Mouse (Mus musculus): ENCODE measurements around the gene Jmjd1c. TPM values are rescaled to one million over a fixed set of nuclear protein-coding genes. Genes with fewer than 3 reads are reported as not detected.

Jmjd1c gene
- polyA plus RNA-seq, 1 experiment from 2014 or later: 42.4 TPM

GRCm38 (mm10) chr10:67053475-67053874 lies 42.5 kb upstream of the Jmjd1c start:
- ATAC-seq (ENCODE audit: insufficient number of reproducible peaks, insufficient read depth, low FRiP score, low read depth): no peak
- WGBS: 29% methylated on average over 9 of the region's 9 CpGs
- no peak overlapping the region for H3K4me2 ChIP-seq (ENCODE audit: low read length)
- H3K4me1 ChIP-seq (ENCODE audit: control insufficient read depth in 2 of 2, insufficient read depth in 2 of 2, low read length in 2 of 2): peaks cover 23 to 57% of the 10 kb centered on the region in 2 experiments
- H3K27ac ChIP-seq (replicated peaks in 1 of 2; ENCODE audit: control insufficient read depth in 1 of 2, insufficient read depth in 1 of 2, low read depth in 2 of 2, low read length in 2 of 2): peak overlapping the region; percentile 34 to 55; a peak in 2 of 4 replicates
- peak overlapping the region; percentile 8; the same call in 1 of the 2 replicates for H3K9ac ChIP-seq (ENCODE audit: low read length)
- H3K27me3 ChIP-seq (ENCODE audit: control insufficient read depth, insufficient read depth, low read length): no peaks in the 10 kb centered on the region
- H3K36me3 ChIP-seq (ENCODE audit: control insufficient read depth, insufficient read depth, low read length): no peaks in the 10 kb centered on the region
- no peaks in the 10 kb centered on the region for H3K9me3 ChIP-seq (ENCODE audit: control insufficient read depth, low read length)
- no peak overlapping the region for H3K4me3 ChIP-seq (ENCODE audit: control insufficient read depth in 1 of 2, insufficient read depth in 1 of 2, low read depth in 1 of 2, low read length in 2 of 2)

DNA sequence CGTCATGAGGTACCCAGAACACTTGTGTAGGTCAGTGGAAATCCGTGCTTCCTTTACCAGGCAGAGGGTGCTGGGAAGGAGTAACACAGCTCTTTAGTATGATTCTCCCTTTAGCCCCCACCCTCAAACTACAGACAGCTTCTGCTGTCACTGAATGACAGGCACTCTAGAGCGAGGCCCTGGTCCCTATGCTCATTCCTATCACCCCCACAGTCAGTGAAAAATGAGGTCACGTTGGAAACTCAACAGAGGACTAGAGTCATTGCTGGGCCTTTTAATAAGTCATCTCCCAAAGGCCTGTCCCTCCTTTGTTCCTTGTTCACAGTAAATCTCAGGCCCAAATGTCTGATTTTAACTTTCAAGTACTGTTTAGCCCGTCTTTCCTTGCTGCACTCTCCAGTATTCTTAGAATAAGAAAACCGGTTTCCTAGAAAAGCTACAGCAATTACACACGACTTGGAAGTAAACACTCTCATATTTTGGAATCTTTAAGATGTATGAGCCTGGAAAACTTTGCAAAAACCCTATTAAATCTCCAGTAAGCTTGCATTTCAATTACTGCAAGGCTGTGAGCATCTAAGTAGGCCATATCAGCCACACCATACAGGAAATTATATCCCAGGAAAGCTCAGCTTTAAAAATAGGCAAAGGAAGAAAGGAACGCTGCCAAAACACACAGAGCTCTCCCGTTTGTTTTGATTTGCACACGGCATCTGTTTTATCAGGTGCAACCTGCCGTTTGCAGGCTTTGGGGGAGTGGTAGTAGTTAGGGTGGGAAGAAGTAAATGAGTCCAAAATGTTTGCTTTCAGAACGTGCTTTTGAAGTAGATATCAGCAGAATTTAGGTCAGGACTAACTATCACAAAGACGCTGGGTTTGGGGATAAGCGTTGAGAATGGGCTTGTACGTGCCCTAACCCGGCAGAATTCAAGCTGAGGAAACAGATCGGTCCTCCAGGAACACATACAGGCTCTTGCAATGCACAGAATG lies 39.8 kb upstream of the Jmjd1c start:
- Histone ChIP-seq H3K4me3 (ENCODE audit: control insufficient read depth in 1 of 2, insufficient read depth in 1 of 2, low read depth in 1 of 2, low read length in 2 of 2) (peak overlapping the region in 1 of 2 experiments; percentile 20; a peak in 1 of 4 replicates), H3K4me1 (ENCODE audit: control insufficient read depth in 2 of 2, insufficient read depth in 2 of 2, low read length in 2 of 2) (peaks cover 27 to 65% of the 10 kb centered on the region in 2 experiments)
- 18% methylated on average over 17 of the region's 17 CpGs for WGBS

GRCm38 (mm10) chr10:67057208-67057607 lies 38.7 kb upstream of the Jmjd1c start:
- ATAC-seq (ENCODE audit: insufficient number of reproducible peaks, insufficient read depth, low FRiP score, low read depth): no peak
- Histone ChIP-seq H3K27ac (replicated peaks in 1 of 2; ENCODE audit: control insufficient read depth in 1 of 2, insufficient read depth in 1 of 2, low read depth in 2 of 2, low read length in 2 of 2) (peak overlapping the region in 1 of 2 experiments; percentile 88; a peak in 3 of 4 replicates), H3K4me3 (ENCODE audit: control insufficient read depth in 1 of 2, insufficient read depth in 1 of 2, low read depth in 1 of 2, low read length in 2 of 2) (no peak overlapping the region), H3K4me1 (ENCODE audit: control insufficient read depth in 2 of 2, insufficient read depth in 2 of 2, low read length in 2 of 2) (peaks cover 30 to 64% of the 10 kb centered on the region in 2 experiments), H3K4me2 (ENCODE audit: low read length) (0 out of 2 replicates have a peak overlapping the region, but pooled peaks have one; percentile 58), H3K36me3 (ENCODE audit: control insufficient read depth, insufficient read depth, low read length) (no peaks in the 10 kb centered on the region), H3K9me3 (ENCODE audit: control insufficient read depth, low read length) (no peaks in the 10 kb centered on the region), H3K27me3 (ENCODE audit: control insufficient read depth, insufficient read depth, low read length) (no peaks in the 10 kb centered on the region), H3K9ac (ENCODE audit: low read length) (no peak overlapping the region)

More for the DNA sequence above, 39.8 kb upstream of the Jmjd1c start:
- H3K27ac ChIP-seq (replicated peaks in 1 of 2; ENCODE audit: control insufficient read depth in 1 of 2, insufficient read depth in 1 of 2, low read depth in 2 of 2, low read length in 2 of 2): peak overlapping the region; percentile 88 to 93
- H3K36me3 ChIP-seq (ENCODE audit: control insufficient read depth, insufficient read depth, low read length): no peaks in the 10 kb centered on the region
- peak overlapping the region; percentile 58 for H3K4me2 ChIP-seq (ENCODE audit: low read length)
- H3K9me3 ChIP-seq (ENCODE audit: control insufficient read depth, low read length): no peaks in the 10 kb centered on the region
- H3K27me3 ChIP-seq (ENCODE audit: control insufficient read depth, insufficient read depth, low read length): no peaks in the 10 kb centered on the region
- peak overlapping the region; percentile 59 for H3K9ac ChIP-seq (ENCODE audit: low read length)
- ATAC-seq (ENCODE audit: insufficient number of reproducible peaks, insufficient read depth, low FRiP score, low read depth): peak; percentile 36

DNA sequence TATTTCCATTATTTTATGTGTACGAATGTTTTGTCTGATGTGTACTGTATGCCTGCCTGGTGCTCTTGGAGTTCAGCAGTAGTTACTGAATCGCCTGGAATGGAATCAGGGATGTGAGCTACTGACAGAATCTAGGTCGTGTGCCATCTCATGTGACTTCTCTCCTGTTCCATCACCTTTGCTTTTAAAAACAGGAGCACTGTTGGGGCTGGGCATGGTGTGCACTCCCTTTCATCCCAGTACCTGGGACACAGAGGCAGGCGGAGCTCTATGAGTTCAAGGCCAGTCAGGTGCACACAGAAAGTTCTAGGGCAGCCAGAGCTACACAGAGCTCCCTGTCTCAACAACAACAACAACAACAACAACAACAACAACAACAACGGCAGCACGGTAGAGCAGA lies 38.2 kb upstream of the Jmjd1c start:
- ATAC-seq (ENCODE audit: insufficient number of reproducible peaks, insufficient read depth, low FRiP score, low read depth): no peak
- 90% methylated on average over 6 of the region's 6 CpGs for WGBS
- Histone ChIP-seq H3K4me1 (ENCODE audit: control insufficient read depth in 2 of 2, insufficient read depth in 2 of 2, low read length in 2 of 2) (peaks cover 27 to 59% of the 10 kb centered on the region in 2 experiments), H3K36me3 (ENCODE audit: control insufficient read depth, insufficient read depth, low read length) (no peaks in the 10 kb centered on the region), H3K9ac (ENCODE audit: low read length) (no peak overlapping the region), H3K9me3 (ENCODE audit: control insufficient read depth, low read length) (no peaks in the 10 kb centered on the region), H3K27ac (replicated peaks in 1 of 2; ENCODE audit: control insufficient read depth in 1 of 2, insufficient read depth in 1 of 2, low read depth in 2 of 2, low read length in 2 of 2) (no peak overlapping the region; a peak in 1 of 4 replicates), H3K4me2 (ENCODE audit: low read length) (no peak overlapping the region), H3K4me3 (ENCODE audit: control insufficient read depth in 1 of 2, insufficient read depth in 1 of 2, low read depth in 1 of 2, low read length in 2 of 2) (no peak overlapping the region), H3K27me3 (ENCODE audit: control insufficient read depth, insufficient read depth, low read length) (no peaks in the 10 kb centered on the region)

GRCm38 (mm10) chr10:67058297-67058696 lies 37.6 kb upstream of the Jmjd1c start:
- Histone ChIP-seq H3K27ac (replicated peaks in 1 of 2; ENCODE audit: control insufficient read depth in 1 of 2, insufficient read depth in 1 of 2, low read depth in 2 of 2, low read length in 2 of 2) (peak overlapping the region; percentile 34 to 50), H3K9ac (ENCODE audit: low read length) (no peak overlapping the region)
- 26% methylated on average over 7 of the region's 7 CpGs for WGBS

DNA sequence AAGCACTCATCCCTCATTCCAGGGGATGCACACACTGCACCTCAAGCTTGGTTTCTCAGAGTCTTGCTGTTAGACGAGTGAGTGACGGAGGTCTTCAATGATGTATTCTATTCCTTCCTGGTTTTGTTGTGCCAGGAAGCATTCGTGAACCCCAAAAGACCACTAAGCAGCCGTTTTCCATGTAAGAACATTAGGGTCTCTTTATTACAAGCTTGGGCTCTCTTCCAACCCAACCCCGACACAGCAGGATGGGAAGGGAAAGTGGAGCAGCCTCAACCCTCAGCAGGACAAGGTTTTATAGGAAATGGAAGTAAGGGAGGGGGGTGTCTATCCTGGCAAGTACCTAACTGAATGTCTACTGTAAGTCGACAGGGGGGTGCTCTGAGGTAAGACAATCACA lies 37.2 kb upstream of the Jmjd1c start:
- Histone ChIP-seq H3K4me3 (ENCODE audit: control insufficient read depth in 1 of 2, insufficient read depth in 1 of 2, low read depth in 1 of 2, low read length in 2 of 2) (no peak overlapping the region), H3K36me3 (ENCODE audit: control insufficient read depth, insufficient read depth, low read length) (no peaks in the 10 kb centered on the region), H3K27ac (replicated peaks in 1 of 2; ENCODE audit: control insufficient read depth in 1 of 2, insufficient read depth in 1 of 2, low read depth in 2 of 2, low read length in 2 of 2) (peak overlapping the region; percentile 34 to 50), H3K9me3 (ENCODE audit: control insufficient read depth, low read length) (no peaks in the 10 kb centered on the region), H3K4me2 (ENCODE audit: low read length) (no peak overlapping the region), H3K4me1 (ENCODE audit: control insufficient read depth in 2 of 2, insufficient read depth in 2 of 2, low read length in 2 of 2) (peaks cover 24 to 50% of the 10 kb centered on the region in 2 experiments), H3K9ac (ENCODE audit: low read length) (no peak overlapping the region), H3K27me3 (ENCODE audit: control insufficient read depth, insufficient read depth, low read length) (no peaks in the 10 kb centered on the region)
- 68% methylated on average over 6 of the region's 6 CpGs for whole genome bisulfite sequencing
- ATAC-seq (ENCODE audit: insufficient number of reproducible peaks, insufficient read depth, low FRiP score, low read depth): no peak

More at GRCm38 (mm10) chr10:67058297-67058696, 37.6 kb upstream of the Jmjd1c start:
- Histone ChIP-seq H3K4me3 (ENCODE audit: control insufficient read depth in 1 of 2, insufficient read depth in 1 of 2, low read depth in 1 of 2, low read length in 2 of 2) (no peak overlapping the region), H3K27me3 (ENCODE audit: control insufficient read depth, insufficient read depth, low read length) (no peaks in the 10 kb centered on the region), H3K9me3 (ENCODE audit: control insufficient read depth, low read length) (no peaks in the 10 kb centered on the region), H3K36me3 (ENCODE audit: control insufficient read depth, insufficient read depth, low read length) (no peaks in the 10 kb centered on the region), H3K4me2 (ENCODE audit: low read length) (no peak overlapping the region), H3K4me1 (ENCODE audit: control insufficient read depth in 2 of 2, insufficient read depth in 2 of 2, low read length in 2 of 2) (peaks cover 27 to 54% of the 10 kb centered on the region in 2 experiments)
- ATAC-seq (ENCODE audit: insufficient number of reproducible peaks, insufficient read depth, low FRiP score, low read depth): peak; percentile 22; the same call in 1 of the 2 replicates

DNA sequence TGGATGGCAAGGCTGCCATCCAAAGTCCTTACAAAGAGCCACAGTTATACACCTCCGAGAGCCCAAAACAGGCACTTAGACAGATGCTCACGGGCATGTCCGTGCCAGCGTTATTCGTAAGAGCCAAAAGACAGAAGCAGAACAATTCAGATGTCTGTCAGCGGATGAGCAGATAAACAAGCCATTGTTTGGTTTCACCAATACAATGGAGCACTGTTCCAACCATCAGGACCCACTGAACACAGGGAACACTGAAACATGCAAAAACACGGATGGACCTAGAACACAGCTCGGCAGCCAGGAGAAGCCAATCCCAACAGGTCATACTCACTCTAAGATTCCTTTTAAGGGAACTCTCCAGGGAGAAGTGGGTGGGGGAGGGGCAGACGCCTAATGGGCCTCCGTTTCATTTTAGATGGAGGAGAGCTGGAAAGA lies 34.5 kb upstream of the Jmjd1c start:
- no peak overlapping the region for H3K4me3 ChIP-seq (ENCODE audit: control insufficient read depth in 1 of 2, insufficient read depth in 1 of 2, low read depth in 1 of 2, low read length in 2 of 2)
- H3K4me2 ChIP-seq (ENCODE audit: low read length): 0 out of 2 replicates have a peak overlapping the region, but pooled peaks have one; percentile 16
- WGBS: 42% methylated on average over 10 of the region's 10 CpGs
- H3K9me3 ChIP-seq (ENCODE audit: control insufficient read depth, low read length): no peaks in the 10 kb centered on the region
- no peaks in the 10 kb centered on the region for H3K36me3 ChIP-seq (ENCODE audit: control insufficient read depth, insufficient read depth, low read length)
- H3K4me1 ChIP-seq (ENCODE audit: control insufficient read depth in 2 of 2, insufficient read depth in 2 of 2, low read length in 2 of 2): peaks cover 18 to 53% of the 10 kb centered on the region in 2 experiments
- H3K27me3 ChIP-seq (ENCODE audit: control insufficient read depth, insufficient read depth, low read length): no peaks in the 10 kb centered on the region
- H3K9ac ChIP-seq (ENCODE audit: low read length): no peak overlapping the region
- no peak for ATAC-seq (ENCODE audit: insufficient number of reproducible peaks, insufficient read depth, low FRiP score, low read depth)
- H3K27ac ChIP-seq (replicated peaks in 1 of 2; ENCODE audit: control insufficient read depth in 1 of 2, insufficient read depth in 1 of 2, low read depth in 2 of 2, low read length in 2 of 2): peak overlapping the region; percentile 39 to 46; a peak in 2 of 4 replicates

All from heart, embryonic 14.5 days (tissue).